Mouse (Mus musculus): Measurements from ENCODE around the gene Trib3. TPM values are rescaled to one million over a fixed set of nuclear protein-coding genes. Genes with fewer than 3 reads are reported as not detected.

Gene Trib3
- total and polyA plus RNA-seq, 2 experiments from 2014 or later: 3.4 to 4.2 TPM

- no peak for TF ChIP-seq CTCF (IDR thresholded peaks at IDR 0.05)
- no peaks in the 10 kb centered on the region for H3K27me3 ChIP-seq (ENCODE audit: insufficient read depth, low read length)
- H3K36me3 ChIP-seq (ENCODE audit: insufficient read depth, low read length): no peaks in the 10 kb centered on the region
- H3K27ac ChIP-seq (ENCODE audit: low read depth, low read length): peak overlapping the region; percentile 82; the same call in 1 of the 2 replicates
- peak; percentile 6 for DNase-seq (ENCODE audit: low spot score)
- H3K4me1 ChIP-seq (ENCODE audit: insufficient read depth, low read length): peaks cover 3% of the 10 kb centered on the region; the same call in 1 of the 2 replicates
- peak; percentile 18; the same call in 1 of the 2 replicates for ATAC-seq (ENCODE audit: low FRiP score)
- WGBS: 8% methylated on average over 10 of the region's 10 CpGs
- H3K4me2 ChIP-seq (ENCODE audit: low read depth, low read length, poor library complexity, severe bottlenecking): peak overlapping the region; percentile 82
- H3K9me3 ChIP-seq (ENCODE audit: low read length): no peaks in the 10 kb centered on the region
- peak overlapping the region; percentile 74 for H3K9ac ChIP-seq (replicated peaks; ENCODE audit: low read length, poor library complexity, severe bottlenecking)
- H3K4me3 ChIP-seq (ENCODE audit: low read depth, low read length): peak overlapping the region; percentile 54
Measured at GRCm38 (mm10) chr2:152344361-152344760, 529 bp upstream of the Trib3 start.

GRCm38 (mm10) chr2:152339631-152340179, 4.1 kb downstream of the Trib3 start:
- WGBS: 84% methylated on average over 22 of the region's 22 CpGs
- H3K4me3 ChIP-seq (ENCODE audit: low read depth, low read length): no peak overlapping the region
- no peak for ATAC-seq (ENCODE audit: low FRiP score)
- H3K9me3 ChIP-seq (ENCODE audit: low read length): no peaks in the 10 kb centered on the region
- no peak overlapping the region for H3K4me2 ChIP-seq (ENCODE audit: low read depth, low read length, poor library complexity, severe bottlenecking)
- no peak overlapping the region for H3K27ac ChIP-seq (ENCODE audit: low read depth, low read length)
- no peaks in the 10 kb centered on the region for H3K27me3 ChIP-seq (ENCODE audit: insufficient read depth, low read length)
- H3K4me1 ChIP-seq (ENCODE audit: insufficient read depth, low read length): peaks cover 3% of the 10 kb centered on the region; the same call in 1 of the 2 replicates
- no peak overlapping the region for H3K9ac ChIP-seq (replicated peaks; ENCODE audit: low read length, poor library complexity, severe bottlenecking)
- TF ChIP-seq CTCF (IDR thresholded peaks at IDR 0.05): no peak
- no peaks in the 10 kb centered on the region for H3K36me3 ChIP-seq (ENCODE audit: insufficient read depth, low read length)
- DNase-seq (ENCODE audit: low spot score): no peak

GRCm38 (mm10) chr2:152338319-152338718, 5.5 kb downstream of the Trib3 start:
- no peak overlapping the region for H3K9ac ChIP-seq (replicated peaks; ENCODE audit: low read length, poor library complexity, severe bottlenecking)
- H3K4me3 ChIP-seq (ENCODE audit: low read depth, low read length): no peak overlapping the region
- no peak overlapping the region for H3K27ac ChIP-seq (ENCODE audit: low read depth, low read length)
- H3K4me1 ChIP-seq (ENCODE audit: insufficient read depth, low read length): peaks cover 3% of the 10 kb centered on the region; the same call in 1 of the 2 replicates
- H3K9me3 ChIP-seq (ENCODE audit: low read length): no peaks in the 10 kb centered on the region
- ATAC-seq (ENCODE audit: low FRiP score) (no peak), DNase-seq (ENCODE audit: low spot score) (no peak)
- no peak for TF ChIP-seq CTCF (IDR thresholded peaks at IDR 0.05)
- H3K36me3 ChIP-seq (ENCODE audit: insufficient read depth, low read length): no peaks in the 10 kb centered on the region
- 76% methylated on average over 13 of the region's 13 CpGs for WGBS
- H3K4me2 ChIP-seq (ENCODE audit: low read depth, low read length, poor library complexity, severe bottlenecking): no peak overlapping the region
- no peaks in the 10 kb centered on the region for H3K27me3 ChIP-seq (ENCODE audit: insufficient read depth, low read length)

- Histone ChIP-seq H3K4me2 (ENCODE audit: low read depth, low read length, poor library complexity, severe bottlenecking) (no peak overlapping the region), H3K9me3 (ENCODE audit: low read length) (no peaks in the 10 kb centered on the region), H3K27me3 (ENCODE audit: insufficient read depth, low read length) (no peaks in the 10 kb centered on the region), H3K36me3 (ENCODE audit: insufficient read depth, low read length) (no peaks in the 10 kb centered on the region), H3K9ac (replicated peaks; ENCODE audit: low read length, poor library complexity, severe bottlenecking) (no peak overlapping the region), H3K27ac (ENCODE audit: low read depth, low read length) (no peak overlapping the region), H3K4me1 (ENCODE audit: insufficient read depth, low read length) (no peaks in the 10 kb centered on the region), H3K4me3 (ENCODE audit: low read depth, low read length) (no peak overlapping the region)
- ATAC-seq (ENCODE audit: low FRiP score): no peak
- WGBS: 83% methylated on average over 11 of the region's 11 CpGs
- no peak for DNase-seq (ENCODE audit: low spot score)
- TF ChIP-seq CTCF (IDR thresholded peaks at IDR 0.05): no peak
Measured at GRCm38 (mm10) chr2:152337591-152338212, 6.1 kb downstream of the Trib3 start.

- Histone ChIP-seq H3K9me3 (ENCODE audit: low read length) (no peaks in the 10 kb centered on the region), H3K4me3 (ENCODE audit: low read depth, low read length) (no peak overlapping the region), H3K9ac (replicated peaks; ENCODE audit: low read length, poor library complexity, severe bottlenecking) (no peak overlapping the region), H3K27me3 (ENCODE audit: insufficient read depth, low read length) (no peaks in the 10 kb centered on the region), H3K27ac (ENCODE audit: low read depth, low read length) (no peak overlapping the region), H3K4me1 (ENCODE audit: insufficient read depth, low read length) (no peaks in the 10 kb centered on the region), H3K36me3 (ENCODE audit: insufficient read depth, low read length) (no peaks in the 10 kb centered on the region), H3K4me2 (ENCODE audit: low read depth, low read length, poor library complexity, severe bottlenecking) (no peak overlapping the region)
- no peak for DNase-seq (ENCODE audit: low spot score)
- 85% methylated on average over 1 of the region's 1 CpGs for WGBS
- no peak for TF ChIP-seq CTCF (IDR thresholded peaks at IDR 0.05)
- no peak for ATAC-seq (ENCODE audit: low FRiP score)
Measured at GRCm38 (mm10) chr2:152336856-152337255, 7.0 kb downstream of the Trib3 start.

- ATAC-seq (ENCODE audit: low FRiP score): no peak
- WGBS: 53% methylated on average over 9 of the region's 11 CpGs
- Histone ChIP-seq H3K36me3 (ENCODE audit: insufficient read depth, low read length) (no peaks in the 10 kb centered on the region), H3K27ac (ENCODE audit: low read depth, low read length) (no peak overlapping the region), H3K4me1 (ENCODE audit: insufficient read depth, low read length) (peaks cover 9% of the 10 kb centered on the region), H3K4me3 (ENCODE audit: low read depth, low read length) (no peak overlapping the region), H3K27me3 (ENCODE audit: insufficient read depth, low read length) (no peaks in the 10 kb centered on the region), H3K9ac (replicated peaks; ENCODE audit: low read length, poor library complexity, severe bottlenecking) (no peak overlapping the region), H3K9me3 (ENCODE audit: low read length) (no peaks in the 10 kb centered on the region), H3K4me2 (ENCODE audit: low read depth, low read length, poor library complexity, severe bottlenecking) (no peak overlapping the region)
- no peak for TF ChIP-seq CTCF (IDR thresholded peaks at IDR 0.05)
- DNase-seq (ENCODE audit: low spot score): no peak
Measured at GRCm38 (mm10) chr2:152335289-152335820, 8.5 kb downstream of the Trib3 start.
